Mouse (Mus musculus): ENCODE results near the gene Gpank1. TPM values are rescaled to one million over a fixed set of nuclear protein-coding genes. Genes with fewer than 3 reads are reported as not detected.

Gene Gpank1
- total and polyA plus RNA-seq, 3 experiments = 40.4 to 44.7 TPM; not detected in 1

DNA sequence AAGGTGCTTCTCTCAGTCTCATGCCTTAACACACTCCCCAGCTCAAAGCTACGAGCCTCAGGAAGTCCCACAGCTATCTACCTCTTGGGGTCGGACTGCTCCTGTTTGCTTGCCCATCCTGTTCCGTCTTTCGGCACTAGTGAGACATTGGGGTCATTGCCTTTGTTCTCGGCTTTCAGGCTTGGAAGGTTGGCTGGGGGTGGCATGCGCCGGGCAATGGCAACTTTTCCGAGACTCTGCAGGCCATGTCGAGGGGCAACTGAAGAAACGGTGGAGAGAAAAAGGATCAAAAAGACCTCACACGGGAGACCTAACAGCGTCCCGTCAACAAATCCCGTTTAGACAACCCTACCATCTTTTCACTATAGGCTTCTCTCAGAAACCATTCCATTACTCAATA is 40.9 kb downstream of the Gpank1 start:
- H3K9me3 ChIP-seq (replicated peaks; ENCODE audit: insufficient read depth, low read length) = no peaks in the 10 kb centered on the region
- peaks cover 3 to 13% of the 10 kb centered on the region in 2 experiments; a peak in 3 of 4 replicates for H3K4me1 ChIP-seq (ENCODE audit: control insufficient read depth in 1 of 2, insufficient read depth in 2 of 2, low read length in 2 of 2)
- H3K36me3 ChIP-seq (ENCODE audit: control insufficient read depth in 1 of 2, insufficient read depth in 2 of 2, low read length in 2 of 2) = peaks cover 21 to 38% of the 10 kb centered on the region in 2 experiments
- H3K4me3 ChIP-seq (ENCODE audit: control insufficient read depth in 1 of 2, insufficient read depth in 1 of 2, low read depth in 2 of 2, low read length in 2 of 2) = no peak overlapping the region
- no peak overlapping the region for H3K27ac ChIP-seq (ENCODE audit: control insufficient read depth, low read depth, low read length)
- H3K9ac ChIP-seq (ENCODE audit: control insufficient read depth, low read depth, low read length, poor library complexity, severe bottlenecking) = no peak overlapping the region
- no peaks in the 10 kb centered on the region for H3K27me3 ChIP-seq (ENCODE audit: control insufficient read depth in 1 of 2, insufficient read depth in 2 of 2, low read length in 2 of 2)
- TF ChIP-seq POLR2A (IDR thresholded peaks at IDR 0.05; ENCODE audit: control insufficient read depth in 1 of 2, insufficient read depth in 1 of 2, low read depth in 1 of 2, low read length in 2 of 2, poor library complexity in 1 of 2) = no peak
- peaks cover 66% of the 10 kb centered on the region for H3K79me2 ChIP-seq (ENCODE audit: control insufficient read depth, insufficient read depth, low read length, poor library complexity)
- no peak for DNase-seq (ENCODE audit: low read depth, low spot score)

DNA sequence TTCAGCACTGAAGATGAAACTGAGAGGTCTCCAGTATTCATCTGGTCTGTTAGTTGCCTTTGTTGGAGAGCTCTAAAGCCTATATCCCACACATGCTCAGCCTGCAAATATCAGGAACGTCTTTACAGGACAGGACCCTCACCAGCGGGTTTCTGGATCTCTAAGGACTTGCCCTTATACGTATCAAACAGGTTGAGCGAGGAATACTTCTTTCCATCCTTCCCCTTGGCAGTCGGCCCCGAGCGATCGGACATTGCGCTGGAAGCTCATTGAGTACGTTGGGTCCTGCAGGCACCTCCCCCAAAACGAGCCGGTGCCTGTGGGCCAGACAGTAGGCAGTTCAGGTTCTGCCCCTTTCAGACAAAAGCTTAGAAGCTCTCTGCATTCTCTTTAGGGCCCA is 41.5 kb downstream of the Gpank1 start:
- Histone ChIP-seq H3K4me1 (ENCODE audit: control insufficient read depth in 1 of 2, insufficient read depth in 2 of 2, low read length in 2 of 2) (peaks cover 3 to 13% of the 10 kb centered on the region in 2 experiments; a peak in 3 of 4 replicates), H3K79me2 (ENCODE audit: control insufficient read depth, insufficient read depth, low read length, poor library complexity) (peaks cover 62% of the 10 kb centered on the region), H3K9me3 (replicated peaks; ENCODE audit: insufficient read depth, low read length) (no peaks in the 10 kb centered on the region), H3K27ac (ENCODE audit: control insufficient read depth, low read depth, low read length) (no peak overlapping the region), H3K27me3 (ENCODE audit: control insufficient read depth in 1 of 2, insufficient read depth in 2 of 2, low read length in 2 of 2) (no peaks in the 10 kb centered on the region), H3K36me3 (ENCODE audit: control insufficient read depth in 1 of 2, insufficient read depth in 2 of 2, low read length in 2 of 2) (peaks cover 21 to 35% of the 10 kb centered on the region in 2 experiments), H3K9ac (ENCODE audit: control insufficient read depth, low read depth, low read length, poor library complexity, severe bottlenecking) (peak overlapping the region; percentile 81), H3K4me3 (ENCODE audit: control insufficient read depth in 1 of 2, insufficient read depth in 1 of 2, low read depth in 2 of 2, low read length in 2 of 2) (peak overlapping the region; percentile 92 to 97)
- DNase-seq (ENCODE audit: low read depth, low spot score) = no peak
- no peak for TF ChIP-seq MYB (IDR thresholded peaks at IDR 0.05; ENCODE audit: low read depth, low read length)
- TF ChIP-seq JUND (IDR thresholded peaks at IDR 0.05; ENCODE audit: low read depth, low read length) = no peak
- no peak for TF ChIP-seq ELF1 (IDR thresholded peaks at IDR 0.05; ENCODE audit: low read depth, low read length)
- no peak for TF ChIP-seq ETS1 (IDR thresholded peaks at IDR 0.05; ENCODE audit: low read depth, low read length)
- no peak for TF ChIP-seq MAX (IDR thresholded peaks at IDR 0.05; ENCODE audit: low read length)
- no peak for TF ChIP-seq MAZ (IDR thresholded peaks at IDR 0.05; ENCODE audit: low read depth, low read length)
- no peak for TF ChIP-seq E2F4 (IDR thresholded peaks at IDR 0.05; ENCODE audit: borderline replicate concordance, low read depth, low read length)
- no peak for TF ChIP-seq UBTF (IDR thresholded peaks at IDR 0.05; ENCODE audit: borderline replicate concordance, insufficient read depth, low read depth, low read length)
- TF ChIP-seq GATA1 (IDR thresholded peaks at IDR 0.05; ENCODE audit: low read depth, low read length) = no peak

DNA sequence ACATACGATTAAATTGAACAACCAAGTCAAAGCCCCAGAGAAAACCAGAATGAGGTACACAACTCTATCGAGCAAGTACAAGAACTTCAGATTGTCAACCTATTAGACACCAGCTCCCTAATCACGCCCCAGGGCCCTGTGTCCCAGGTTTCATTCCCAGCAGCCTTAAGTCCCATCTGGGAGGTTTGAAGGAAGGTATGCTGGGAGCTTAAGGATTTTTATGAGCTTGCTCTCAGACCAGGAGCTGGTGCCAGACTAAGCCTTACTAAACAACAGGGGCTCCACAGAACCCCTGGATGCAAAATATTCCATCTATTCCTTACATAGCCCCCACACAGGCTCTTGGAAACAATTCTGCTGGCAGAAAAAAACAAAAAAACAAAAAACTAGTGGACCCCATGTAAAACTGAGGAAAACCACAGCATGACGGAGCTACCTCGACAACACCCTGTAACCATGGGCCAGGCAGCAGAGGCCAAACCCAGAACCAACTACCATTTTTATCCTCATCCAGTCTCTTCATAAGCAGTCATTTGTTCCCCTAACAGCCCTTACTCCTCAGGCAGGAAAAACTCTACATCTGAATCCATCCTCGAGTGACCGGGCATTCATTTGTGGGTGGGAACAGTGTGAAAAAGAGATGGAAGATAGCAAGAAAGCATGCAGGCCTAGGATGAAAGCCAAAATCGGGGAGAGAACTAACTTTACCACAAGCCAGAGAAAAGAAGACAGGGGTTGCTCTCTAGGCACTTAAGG is 42.2 kb downstream of the Gpank1 start:
- H3K36me3 ChIP-seq (ENCODE audit: control insufficient read depth in 1 of 2, insufficient read depth in 2 of 2, low read length in 2 of 2) = peaks cover 21 to 31% of the 10 kb centered on the region in 2 experiments

More for the DNA sequence above, 42.2 kb downstream of the Gpank1 start:
- peak overlapping the region; percentile 92 to 97 for H3K4me3 ChIP-seq (ENCODE audit: control insufficient read depth in 1 of 2, insufficient read depth in 1 of 2, low read depth in 2 of 2, low read length in 2 of 2)
- no peak for TF ChIP-seq KAT2A (conservative IDR thresholded peaks at IDR 0.05; ENCODE audit: low read depth, low read length)
- peak; percentile 29; the same call in 1 of the 2 replicates for TF ChIP-seq MXI1 (IDR thresholded peaks at IDR 0.05; ENCODE audit: low read depth, low read length)
- TF ChIP-seq SIN3A (IDR thresholded peaks at IDR 0.05; ENCODE audit: low read length) = peak; percentile 70
- no peak for TF ChIP-seq MYB (IDR thresholded peaks at IDR 0.05; ENCODE audit: low read depth, low read length)
- 0 out of 2 replicates have a peak, but pooled peaks have one; percentile 24 for TF ChIP-seq HCFC1 (IDR thresholded peaks at IDR 0.05; ENCODE audit: low read depth, low read length)
- TF ChIP-seq MAX (IDR thresholded peaks at IDR 0.05; ENCODE audit: low read length) = peak; percentile 37; the same call in 1 of the 2 replicates
- TF ChIP-seq RAD21 (IDR thresholded peaks at IDR 0.05; ENCODE audit: low read depth, low read length) = no peak
- peak; percentile 93 for TF ChIP-seq CHD1 (IDR thresholded peaks at IDR 0.05; ENCODE audit: low read depth, low read length)
- H3K9ac ChIP-seq (ENCODE audit: control insufficient read depth, low read depth, low read length, poor library complexity, severe bottlenecking) = peak overlapping the region; percentile 81
- H3K27me3 ChIP-seq (ENCODE audit: control insufficient read depth in 1 of 2, insufficient read depth in 2 of 2, low read length in 2 of 2) = no peaks in the 10 kb centered on the region
- H3K4me1 ChIP-seq (ENCODE audit: control insufficient read depth in 1 of 2, insufficient read depth in 2 of 2, low read length in 2 of 2) = peaks cover 3 to 13% of the 10 kb centered on the region in 2 experiments; a peak in 3 of 4 replicates
- H3K27ac ChIP-seq (ENCODE audit: control insufficient read depth, low read depth, low read length) = peak overlapping the region; percentile 72
- H3K9me3 ChIP-seq (replicated peaks; ENCODE audit: insufficient read depth, low read length) = no peaks in the 10 kb centered on the region
- H3K79me2 ChIP-seq (ENCODE audit: control insufficient read depth, insufficient read depth, low read length, poor library complexity) = peaks cover 58% of the 10 kb centered on the region
- DNase-seq (ENCODE audit: low read depth, low spot score) = no peak
